Mouse (Mus musculus): ENCODE data around the gene Pfdn4. TPM values are rescaled to one million over a fixed set of nuclear protein-coding genes. Genes with fewer than 3 reads are reported as not detected.
"Not testable (repeated sequence)": the region's sequence is repeated elsewhere in the genome, so short reads cannot be mapped to it uniquely, and the experiment has no call there.

Gene Pfdn4
- polyA plus RNA-seq (2015; fragmentation: Nextera tagmentation; extraction: Ambion mirVana) = 50.0 and 61.9 TPM in 2 replicates

DNA sequence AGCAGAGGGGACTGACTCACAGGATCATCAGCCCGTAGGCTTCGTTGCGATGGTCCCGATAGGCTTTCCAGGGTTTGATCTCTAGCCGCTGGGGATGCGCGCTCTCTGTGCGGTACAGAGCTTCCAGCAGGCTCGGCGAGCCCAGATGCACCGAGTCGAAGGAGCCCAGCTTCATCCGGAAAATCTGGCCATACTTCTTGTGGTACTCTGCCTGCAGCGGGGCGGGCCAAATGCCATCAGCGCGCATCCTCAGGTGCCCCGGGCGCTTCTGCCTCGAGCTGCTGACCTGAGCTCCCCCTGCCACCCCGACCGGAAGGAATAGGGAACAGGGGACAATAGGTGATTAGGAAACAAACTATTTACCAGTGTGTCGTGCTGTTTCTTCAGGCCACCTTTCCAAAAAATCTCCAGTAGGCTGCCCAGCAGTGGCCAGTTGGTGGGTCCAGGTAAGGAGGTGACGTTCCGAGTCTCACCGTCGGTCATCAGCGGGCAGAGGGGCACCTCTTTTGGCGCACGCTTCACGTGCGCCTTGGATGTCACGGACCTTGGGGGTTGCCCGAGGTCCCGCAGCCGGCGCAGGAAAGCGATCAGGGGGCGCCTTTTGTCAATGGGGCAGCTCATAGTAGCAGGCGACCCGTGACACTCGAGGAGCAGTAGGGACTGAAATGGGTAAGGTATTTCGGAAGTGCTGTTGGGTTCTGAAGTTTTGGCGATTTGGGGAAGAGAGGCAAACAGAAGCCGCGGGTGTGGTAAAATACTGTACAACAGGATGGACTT is at the start of gene Pfdn4:
Gene Pfdn4, plus strand, starts transcription at position 275 of the 777 bp plus-strand sequence.
- Histone ChIP-seq H3K4me3 (replicated peaks) (peak within 1 kb of the TSS; percentile 16; the same call in 1 of the 2 replicates), H3K27ac (no peak within 1 kb of the TSS), H3K9me3 (replicated peaks) (no peaks in the 10 kb centered on the region), H3K9ac (no peak within 1 kb of the TSS), H3K4me2 (0 out of 2 replicates have a peak within 1 kb of the TSS, but pooled peaks have one; percentile 8), H3K4me1 (replicated peaks) (peaks cover 3% of the 10 kb centered on the region; the same call in 1 of the 2 replicates), H3K36me3 (no peaks in the 10 kb centered on the region), H3K27me3 (peaks cover 67% of the 10 kb centered on the region)
- DNase-seq (no peak), ATAC-seq (ENCODE audit: low read depth) (no peak)
- 2% methylated on average over 46 of the region's 46 CpGs for WGBS (ENCODE audit: insufficient replicate concordance)

DNA sequence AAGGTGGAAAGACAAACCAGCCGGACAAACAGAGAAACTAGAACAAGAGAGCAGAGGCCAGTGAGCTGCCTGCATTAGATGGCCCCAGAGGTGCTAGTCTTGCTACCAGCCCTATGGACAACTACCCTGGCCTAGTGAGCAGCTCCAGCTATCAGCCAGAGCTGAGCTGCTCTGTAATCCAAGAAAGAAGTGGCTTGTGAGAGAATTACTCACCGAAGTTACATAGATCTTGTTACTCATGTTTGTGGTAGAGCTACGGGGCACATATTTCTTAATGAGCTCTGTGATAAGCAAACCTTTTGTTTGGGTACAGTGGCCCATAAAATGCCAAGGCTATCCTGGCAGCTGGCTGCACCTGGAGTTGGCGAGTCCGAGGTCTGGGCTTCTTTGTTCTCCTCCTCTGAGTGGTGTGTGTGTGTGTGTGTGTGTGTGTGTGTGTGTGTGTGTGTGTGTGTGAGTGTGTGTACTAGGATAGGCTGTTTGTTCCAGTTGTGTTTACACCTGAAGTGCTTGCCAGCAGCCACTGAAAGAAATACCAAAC is 49.3 kb upstream of the Pfdn4 start:
- 59% methylated on average over 5 of the region's 5 CpGs for WGBS (ENCODE audit: insufficient replicate concordance)
- H3K4me2 ChIP-seq = no peak overlapping the region
- H3K27me3 ChIP-seq = no peaks in the 10 kb centered on the region
- ATAC-seq (ENCODE audit: low read depth) (no peak), DNase-seq (no peak)
- no peak overlapping the region for H3K4me3 ChIP-seq (replicated peaks)
- no peaks in the 10 kb centered on the region for H3K36me3 ChIP-seq
- H3K27ac ChIP-seq = no peak overlapping the region
- H3K9me3 ChIP-seq (replicated peaks) = no peaks in the 10 kb centered on the region
- no peak overlapping the region for H3K9ac ChIP-seq
- H3K4me1 ChIP-seq (replicated peaks) = no peaks in the 10 kb centered on the region

DNA sequence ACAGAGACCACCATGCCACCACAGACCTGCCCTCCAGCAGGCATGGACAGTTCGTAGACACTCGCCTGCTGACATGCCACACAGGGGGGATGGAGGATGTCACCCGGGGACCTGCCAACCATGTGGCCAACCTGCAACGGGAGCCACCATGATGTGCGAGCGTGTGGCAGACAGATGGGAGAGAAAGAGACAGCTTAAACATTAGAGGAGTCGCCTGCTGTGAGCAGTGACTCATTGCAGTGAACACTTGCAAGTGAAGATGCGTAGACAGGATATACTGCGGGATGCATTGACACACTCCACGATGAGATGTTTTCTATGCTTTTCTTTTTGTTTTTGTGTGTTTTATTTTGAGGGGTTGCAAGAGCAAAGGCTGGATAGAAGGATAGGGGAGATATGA is 48.6 kb upstream of the Pfdn4 start:
- ATAC-seq (ENCODE audit: low read depth) = no peak
- Histone ChIP-seq H3K4me2 (no peak overlapping the region), H3K27me3 (no peaks in the 10 kb centered on the region), H3K36me3 (no peaks in the 10 kb centered on the region), H3K4me3 (replicated peaks) (no peak overlapping the region), H3K27ac (no peak overlapping the region), H3K9me3 (replicated peaks) (no peaks in the 10 kb centered on the region), H3K9ac (no peak overlapping the region), H3K4me1 (replicated peaks) (no peaks in the 10 kb centered on the region)
- 59% methylated on average over 10 of the region's 10 CpGs for WGBS (ENCODE audit: insufficient replicate concordance)
- DNase-seq = no peak

DNA sequence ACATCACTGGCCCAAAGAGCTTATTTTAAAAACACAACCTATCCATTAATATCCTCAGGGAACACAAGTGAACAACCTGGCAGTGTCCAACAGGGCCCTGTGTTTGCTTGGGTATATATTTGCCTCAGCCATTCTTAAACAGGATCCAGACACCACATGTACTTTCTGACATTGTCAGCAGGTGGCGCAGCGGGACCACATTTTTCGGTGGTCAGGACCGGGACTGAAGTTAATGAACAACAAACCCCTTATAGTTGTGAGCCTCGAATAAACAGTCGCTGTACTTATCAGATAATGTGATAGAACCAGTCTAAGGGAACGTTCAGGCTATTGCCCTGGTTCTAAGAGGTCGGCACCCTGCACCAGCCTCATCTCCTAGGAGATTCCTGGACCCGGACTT is 45.3 kb upstream of the Pfdn4 start:
- no peaks in the 10 kb centered on the region for H3K27me3 ChIP-seq
- H3K36me3 ChIP-seq = no peaks in the 10 kb centered on the region
- WGBS (ENCODE audit: insufficient replicate concordance) = 9% methylated on average over 9 of the region's 9 CpGs
- no peak overlapping the region for H3K27ac ChIP-seq
- no peak overlapping the region for H3K9ac ChIP-seq
- H3K4me2 ChIP-seq = no peak overlapping the region
- peak; percentile 53; the same call in 1 of the 2 replicates for ATAC-seq (ENCODE audit: low read depth)
- H3K4me3 ChIP-seq (replicated peaks) = no peak overlapping the region
- H3K9me3 ChIP-seq (replicated peaks) = no peaks in the 10 kb centered on the region
- H3K4me1 ChIP-seq (replicated peaks) = no peaks in the 10 kb centered on the region
- DNase-seq = peak; percentile 34

DNA sequence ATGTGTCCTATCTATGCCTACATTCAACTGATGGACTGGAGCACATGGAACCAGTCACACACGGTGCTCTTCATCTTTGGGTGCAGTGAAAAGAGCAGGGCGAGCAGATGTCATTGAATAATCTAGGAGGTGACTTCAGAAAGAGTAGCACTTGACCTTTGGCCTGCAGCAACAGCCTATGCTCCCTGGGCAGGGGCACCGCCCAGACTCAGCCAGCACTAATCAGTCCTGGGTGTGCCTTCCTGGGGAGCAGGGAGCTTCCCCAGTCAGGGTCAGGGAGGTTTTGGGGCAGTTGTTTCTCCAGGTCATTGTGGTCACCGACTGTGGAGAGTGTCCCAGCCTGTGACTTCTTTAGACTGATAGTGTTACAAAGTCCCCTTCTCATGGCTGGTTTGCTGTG is 42.4 kb upstream of the Pfdn4 start:
- DNase-seq; H3K9ac ChIP-seq; H3K9me3 ChIP-seq (replicated peaks); H3K4me1 ChIP-seq (replicated peaks); H3K4me2 ChIP-seq; H3K27ac ChIP-seq; H3K27me3 ChIP-seq; H3K4me3 ChIP-seq (replicated peaks); H3K36me3 ChIP-seq: not testable (repeated sequence)
- peak; percentile 37 for ATAC-seq (ENCODE audit: low read depth)
- WGBS (ENCODE audit: insufficient replicate concordance) = 51% methylated on average over 3 of the region's 4 CpGs

DNA sequence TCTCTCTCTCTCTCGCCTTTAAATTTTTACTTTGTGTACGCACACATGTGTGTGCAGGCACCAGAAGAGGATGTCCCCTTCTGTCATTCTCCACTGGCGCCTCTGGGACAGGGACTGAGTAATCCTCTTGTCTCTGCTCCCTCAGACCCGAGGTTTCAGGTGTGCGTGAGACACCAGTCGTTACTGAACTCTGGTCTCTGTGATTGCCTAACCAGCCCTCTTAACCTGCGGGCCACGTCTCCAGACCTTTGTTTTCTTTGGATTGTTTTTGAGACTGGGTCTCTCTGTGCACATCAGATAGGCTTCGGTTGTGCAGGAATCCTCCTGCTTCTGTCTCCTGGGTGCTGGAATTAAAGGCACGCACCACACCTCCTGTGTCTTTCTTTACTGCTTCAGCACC is 37.0 kb upstream of the Pfdn4 start:
- Histone ChIP-seq H3K9ac (no peak overlapping the region), H3K9me3 (replicated peaks) (no peaks in the 10 kb centered on the region), H3K4me1 (replicated peaks) (peaks cover 12% of the 10 kb centered on the region), H3K4me3 (replicated peaks) (no peak overlapping the region), H3K27ac (peak overlapping the region; percentile 34; the same call in 1 of the 2 replicates), H3K36me3 (no peaks in the 10 kb centered on the region), H3K27me3 (no peaks in the 10 kb centered on the region), H3K4me2 (no peak overlapping the region)
- DNase-seq (no peak), ATAC-seq (ENCODE audit: low read depth) (no peak)
- 52% methylated on average over 10 of the region's 10 CpGs for WGBS (ENCODE audit: insufficient replicate concordance)

DNA sequence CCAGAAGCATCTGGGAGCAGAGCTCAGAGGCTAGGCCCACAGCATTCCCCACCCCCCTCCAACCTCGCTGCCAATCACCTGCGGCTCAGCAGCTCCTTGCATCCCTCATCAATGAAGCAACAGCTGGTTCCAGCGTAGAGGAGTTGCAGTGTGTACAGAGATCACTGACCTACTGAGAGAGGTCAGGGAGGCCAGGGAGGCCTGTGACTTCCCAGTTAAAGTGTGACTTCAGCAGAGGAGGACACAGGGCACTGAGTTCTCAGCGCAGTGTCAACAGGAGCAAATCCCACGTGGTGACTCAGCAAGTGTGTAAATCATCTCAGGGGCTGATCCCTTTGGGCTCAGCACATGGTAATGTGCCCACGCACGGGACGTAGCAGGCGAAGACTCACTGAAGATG is 36.4 kb upstream of the Pfdn4 start:
- Histone ChIP-seq H3K9me3 (replicated peaks) (no peaks in the 10 kb centered on the region), H3K9ac (no peak overlapping the region), H3K4me1 (replicated peaks) (peaks cover 12% of the 10 kb centered on the region), H3K27me3 (no peaks in the 10 kb centered on the region), H3K4me2 (no peak overlapping the region), H3K27ac (no peak overlapping the region), H3K36me3 (no peaks in the 10 kb centered on the region), H3K4me3 (replicated peaks) (no peak overlapping the region)
- ATAC-seq (ENCODE audit: low read depth) = peak; percentile 83
- WGBS (ENCODE audit: insufficient replicate concordance) = 41% methylated on average over 9 of the region's 9 CpGs
- DNase-seq = no peak

DNA sequence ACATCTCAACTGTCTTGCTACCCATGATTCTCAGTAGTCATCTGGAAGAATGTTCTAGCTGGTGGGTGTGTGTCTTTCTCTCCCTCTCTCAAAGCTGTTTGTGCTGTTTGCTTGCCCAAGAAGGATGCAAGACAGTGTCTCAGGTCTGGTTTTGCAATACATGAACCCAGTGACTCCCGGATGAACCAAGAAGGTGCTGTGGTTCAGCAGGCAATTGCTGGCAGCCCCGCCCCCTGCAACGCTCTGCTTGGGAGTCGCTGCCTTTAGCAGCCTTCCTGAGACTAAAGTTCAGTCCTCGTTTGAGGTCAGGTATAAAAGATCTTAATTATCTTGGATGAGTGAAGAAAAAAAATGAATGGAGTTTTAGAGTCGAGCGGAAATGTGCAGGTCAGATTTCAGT is 34.6 kb upstream of the Pfdn4 start:
- Histone ChIP-seq H3K27me3 (no peaks in the 10 kb centered on the region), H3K36me3 (no peaks in the 10 kb centered on the region), H3K4me1 (replicated peaks) (peaks cover 12% of the 10 kb centered on the region), H3K4me2 (no peak overlapping the region), H3K9ac (no peak overlapping the region), H3K27ac (no peak overlapping the region), H3K4me3 (replicated peaks) (no peak overlapping the region), H3K9me3 (replicated peaks) (no peaks in the 10 kb centered on the region)
- ATAC-seq (ENCODE audit: low read depth) (no peak), DNase-seq (no peak)
- 52% methylated on average over 7 of the region's 7 CpGs for WGBS (ENCODE audit: insufficient replicate concordance)

DNA sequence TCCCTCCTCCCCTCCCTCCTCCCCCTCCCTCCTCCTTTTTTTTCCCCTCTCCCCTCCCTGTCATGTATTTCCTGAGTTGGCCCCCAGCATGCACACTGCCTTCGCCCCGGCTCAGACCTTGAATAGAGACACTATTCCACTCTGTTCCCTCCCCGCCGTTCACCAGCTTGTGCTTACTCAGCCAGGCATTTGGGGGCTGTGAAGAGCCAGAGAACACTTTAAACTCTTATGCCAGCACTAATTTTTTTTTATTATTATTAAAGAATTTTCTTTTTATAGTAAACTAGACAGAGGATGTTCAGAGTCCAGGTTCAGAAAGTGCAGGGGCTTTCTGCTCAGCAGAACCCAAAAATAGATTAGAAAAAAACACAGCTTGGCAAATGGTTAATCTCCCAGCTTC is 31.4 kb upstream of the Pfdn4 start:
- Histone ChIP-seq H3K9me3 (replicated peaks) (no peaks in the 10 kb centered on the region), H3K27me3 (no peaks in the 10 kb centered on the region), H3K4me1 (replicated peaks) (peaks cover 6% of the 10 kb centered on the region; the same call in 1 of the 2 replicates), H3K27ac (no peak overlapping the region), H3K36me3 (no peaks in the 10 kb centered on the region), H3K9ac (no peak overlapping the region), H3K4me3 (replicated peaks) (no peak overlapping the region), H3K4me2 (no peak overlapping the region)
- 33% methylated on average over 3 of the region's 4 CpGs for WGBS (ENCODE audit: insufficient replicate concordance)
- no peak for ATAC-seq (ENCODE audit: low read depth)
- DNase-seq = no peak

DNA sequence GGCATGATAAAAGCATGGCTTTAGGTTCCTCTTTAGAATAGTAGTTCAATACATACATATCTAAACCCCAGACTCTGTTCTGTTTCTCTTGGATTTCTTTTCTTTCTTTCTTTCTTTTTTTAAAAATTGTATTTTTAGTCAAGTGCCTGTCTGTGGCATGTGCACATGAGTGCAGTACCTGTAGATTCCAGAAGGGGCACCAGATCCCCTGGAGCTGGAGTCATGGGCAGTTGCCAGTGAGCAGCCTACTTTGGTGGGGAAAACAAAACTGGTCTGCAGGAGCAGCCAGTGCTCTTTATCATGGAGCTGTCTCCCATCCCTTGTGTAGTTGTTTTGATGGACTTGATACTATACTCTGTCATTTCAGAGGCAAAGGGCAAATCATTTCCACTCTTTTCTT is 28.2 kb upstream of the Pfdn4 start:
- H3K9ac ChIP-seq = no peak overlapping the region

DNA sequence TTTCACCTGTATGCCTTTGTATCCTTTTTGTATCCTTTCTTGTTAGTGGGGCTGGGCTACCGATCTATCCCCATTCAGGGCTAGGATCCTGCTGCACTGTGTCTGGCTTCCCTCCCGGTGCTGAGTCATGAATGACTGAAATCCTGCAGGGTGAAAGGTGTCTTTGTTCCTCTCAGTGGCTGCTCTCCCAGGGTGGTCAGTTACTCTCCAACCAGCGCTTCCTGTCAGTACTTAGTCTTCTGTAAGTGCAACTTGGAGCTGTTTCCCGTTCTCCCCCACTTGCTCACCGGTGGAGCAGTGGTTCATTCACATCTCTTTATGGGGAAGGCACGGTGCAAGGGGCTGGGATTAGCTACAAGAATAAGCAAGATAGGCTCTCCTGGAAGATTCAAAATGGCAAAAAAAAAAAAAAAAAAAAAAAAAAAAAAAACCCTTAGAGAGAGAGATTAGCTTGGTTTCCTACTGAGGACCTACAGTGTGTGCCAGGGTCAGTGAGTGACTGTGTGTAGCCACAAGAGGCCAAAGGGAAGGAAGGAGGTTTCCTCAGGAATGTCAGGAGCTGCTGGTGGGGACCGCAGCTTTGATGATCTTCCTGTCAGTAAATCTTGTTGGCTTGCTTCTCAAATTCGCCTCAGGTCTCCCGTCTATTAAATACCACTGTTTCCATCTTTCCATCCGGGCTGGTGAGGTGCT is 26.5 kb upstream of the Pfdn4 start:
- no peak overlapping the region for H3K27ac ChIP-seq
- no peak overlapping the region for H3K4me3 ChIP-seq (replicated peaks)
- ATAC-seq (ENCODE audit: low read depth) (no peak), DNase-seq (no peak)
- no peaks in the 10 kb centered on the region for H3K9me3 ChIP-seq (replicated peaks)
- no peak overlapping the region for H3K4me2 ChIP-seq
- H3K27me3 ChIP-seq = no peaks in the 10 kb centered on the region
- WGBS (ENCODE audit: insufficient replicate concordance) = 4% methylated on average over 10 of the region's 10 CpGs
- no peak overlapping the region for H3K9ac ChIP-seq
- peaks cover 3% of the 10 kb centered on the region; the same call in 1 of the 2 replicates for H3K4me1 ChIP-seq (replicated peaks)
- no peaks in the 10 kb centered on the region for H3K36me3 ChIP-seq

More for the DNA sequence above, 28.2 kb upstream of the Pfdn4 start:
- Histone ChIP-seq H3K4me2 (no peak overlapping the region), H3K4me3 (replicated peaks) (no peak overlapping the region), H3K9me3 (replicated peaks) (no peaks in the 10 kb centered on the region), H3K4me1 (replicated peaks) (peaks cover 3% of the 10 kb centered on the region; the same call in 1 of the 2 replicates), H3K36me3 (no peaks in the 10 kb centered on the region), H3K27ac (no peak overlapping the region), H3K27me3 (no peaks in the 10 kb centered on the region)
- no peak for ATAC-seq (ENCODE audit: low read depth)
- no peak for DNase-seq

Measured in liver, embryonic 13.5 days (tissue).